Mouse (Mus musculus): ENCODE measurements around the gene Tgif1. TPM values are rescaled to one million over a fixed set of nuclear protein-coding genes. Genes with fewer than 3 reads are reported as not detected.

Tgif1 gene
- total and polyA plus RNA-seq, 3 experiments, result 44.5 to 74.4 (median 70.6) TPM

DNA sequence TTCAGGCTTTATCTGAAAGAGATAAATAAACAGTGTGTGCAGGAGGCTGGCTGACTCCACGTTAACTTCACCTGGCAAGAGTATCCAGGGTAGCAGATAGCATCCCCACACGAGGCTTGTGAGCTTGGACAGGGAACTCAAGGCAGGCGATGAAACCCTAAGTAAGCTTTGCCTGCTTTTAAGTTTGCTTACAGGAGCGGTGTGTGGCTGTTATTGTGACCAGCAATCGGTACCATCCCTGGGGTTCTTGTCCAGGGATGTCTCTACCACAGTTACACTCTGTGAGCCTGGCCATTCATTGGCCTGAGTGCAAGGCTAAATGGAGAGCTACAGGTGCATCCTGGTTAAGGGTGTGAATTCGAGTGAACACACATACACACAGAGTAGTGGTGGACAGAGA lies 58.6 kb downstream of the Tgif1 start:
- Histone ChIP-seq H3K4me2 (ENCODE audit: insufficient read depth, low read depth, poor library complexity, severe bottlenecking) (no peak overlapping the region), H3K27me3 (replicated peaks) (no peaks in the 10 kb centered on the region), H3K9me3 (replicated peaks; ENCODE audit: low read length) (no peaks in the 10 kb centered on the region), H3K36me3 (replicated peaks in 1 of 2; ENCODE audit: control insufficient read depth in 1 of 2, insufficient read depth in 1 of 2, low read length in 1 of 2) (no peaks in the 10 kb centered on the region), H3K4me3 (replicated peaks in 1 of 3; ENCODE audit: low read depth in 2 of 3, low read length in 2 of 3, poor library complexity in 1 of 3) (no peak overlapping the region), H3K4me1 (ENCODE audit: control insufficient read depth in 1 of 2, insufficient read depth in 2 of 2) (peaks cover 2 to 11% of the 10 kb centered on the region in 2 experiments; a peak in 2 of 4 replicates), H3K27ac (ENCODE audit: insufficient read depth, low read depth) (no peak overlapping the region), H3K9ac (ENCODE audit: insufficient read depth, low read depth) (no peak overlapping the region), H3K79me2 (replicated peaks; ENCODE audit: control insufficient read depth, extremely low read depth, insufficient read depth, poor library complexity, severe bottlenecking) (no peaks in the 10 kb centered on the region)
- DNase-seq (ENCODE audit: extremely low read depth), result no peak
- dilution Hi-C loops (cut with MboI; ENCODE audit: extremely low pct_ligation_motif_present, extremely low pct_unique_long_range_greater_than_20kb, low sequenced_read_pairs), result no loop called here
- in situ Hi-C loops (cut with MboI; ENCODE audit: low pct_ligation_motif_present, low pct_unique_long_range_greater_than_20kb, low sequenced_read_pairs), result no loop called here
- no peak for TF ChIP-seq IRF4 (IDR thresholded peaks at IDR 0.05; ENCODE audit: low read depth, low read length)
- no peak for TF ChIP-seq POLR2A (IDR thresholded peaks at IDR 0.05; ENCODE audit: low read depth, low read length)
- no peak for TF ChIP-seq ZKSCAN1 (IDR thresholded peaks at IDR 0.05; ENCODE audit: borderline replicate concordance, low read depth, low read length)
- no peak for TF ChIP-seq MEF2A (IDR thresholded peaks at IDR 0.05; ENCODE audit: borderline replicate concordance, low read depth, low read length)
- no peak for TF ChIP-seq MXI1 (IDR thresholded peaks at IDR 0.05; ENCODE audit: low read depth, low read length)
- no peak for TF ChIP-seq SMC3 (IDR thresholded peaks at IDR 0.05; ENCODE audit: low read depth, low read length)
- TF ChIP-seq HCFC1 (IDR thresholded peaks at IDR 0.05; ENCODE audit: low read depth, low read length), result no peak
- TF ChIP-seq MAFK (IDR thresholded peaks at IDR 0.05; ENCODE audit: insufficient replicate concordance, low read length), result no peak
- no peak for TF ChIP-seq NRF1 (IDR thresholded peaks at IDR 0.05; ENCODE audit: low read depth, low read length)
- TF ChIP-seq RAD21 (IDR thresholded peaks at IDR 0.05; ENCODE audit: low read depth, low read length), result no peak
- no peak for TF ChIP-seq MAZ (IDR thresholded peaks at IDR 0.05; ENCODE audit: low read depth, low read length)
- no peak for TF ChIP-seq ETS1 (conservative IDR thresholded peaks at IDR 0.05; ENCODE audit: low read depth, low read length)
- TF ChIP-seq TBP (conservative IDR thresholded peaks at IDR 0.05; ENCODE audit: low read depth, low read length), result no peak
- TF ChIP-seq RCOR1 (conservative IDR thresholded peaks at IDR 0.05; ENCODE audit: low read depth, low read length), result no peak
- TF ChIP-seq EP300 (IDR thresholded peaks at IDR 0.05; ENCODE audit: low read length), result no peak
- no peak for TF ChIP-seq E2F4 (IDR thresholded peaks at IDR 0.05; ENCODE audit: insufficient replicate concordance, low read depth, low read length)
- no peak for TF ChIP-seq USF1 (IDR thresholded peaks at IDR 0.05; ENCODE audit: low read depth, low read length)

DNA sequence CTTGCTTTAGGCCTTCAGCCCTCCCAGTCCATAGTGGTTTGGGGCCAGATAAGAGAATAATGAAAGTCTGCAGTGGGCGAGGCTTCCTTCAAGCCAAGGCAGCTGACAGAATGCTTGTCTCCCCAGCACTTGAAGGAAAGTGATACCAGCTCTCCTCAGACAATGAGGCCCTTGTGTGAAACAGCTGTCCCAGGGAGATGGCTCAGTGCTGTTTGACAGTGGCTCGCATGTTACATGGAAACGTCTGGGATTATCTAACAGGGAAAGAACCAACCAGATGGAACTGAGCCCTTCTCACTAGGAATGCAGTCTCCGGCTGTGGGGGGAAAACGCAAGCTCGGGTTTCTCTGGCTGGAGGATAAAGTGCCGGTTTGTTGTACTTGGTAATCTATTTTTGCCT lies 59.1 kb downstream of the Tgif1 start:
- DNase-seq (ENCODE audit: extremely low read depth), result no peak
- Histone ChIP-seq H3K4me1 (ENCODE audit: control insufficient read depth in 1 of 2, insufficient read depth in 2 of 2) (peaks cover 2 to 10% of the 10 kb centered on the region in 2 experiments; a peak in 2 of 4 replicates), H3K9ac (ENCODE audit: insufficient read depth, low read depth) (no peak overlapping the region), H3K36me3 (replicated peaks in 1 of 2; ENCODE audit: control insufficient read depth in 1 of 2, insufficient read depth in 1 of 2, low read length in 1 of 2) (no peaks in the 10 kb centered on the region), H3K4me2 (ENCODE audit: insufficient read depth, low read depth, poor library complexity, severe bottlenecking) (no peak overlapping the region), H3K27ac (ENCODE audit: insufficient read depth, low read depth) (no peak overlapping the region), H3K4me3 (replicated peaks in 1 of 3; ENCODE audit: low read depth in 2 of 3, low read length in 2 of 3, poor library complexity in 1 of 3) (no peak overlapping the region), H3K79me2 (replicated peaks; ENCODE audit: control insufficient read depth, extremely low read depth, insufficient read depth, poor library complexity, severe bottlenecking) (no peaks in the 10 kb centered on the region), H3K27me3 (replicated peaks) (no peaks in the 10 kb centered on the region), H3K9me3 (replicated peaks; ENCODE audit: low read length) (no peaks in the 10 kb centered on the region)
- no peak for TF ChIP-seq SIN3A (IDR thresholded peaks at IDR 0.05; ENCODE audit: low read length)
- no peak for TF ChIP-seq ETS1 (conservative IDR thresholded peaks at IDR 0.05; ENCODE audit: low read depth, low read length)
- no peak for TF ChIP-seq ZC3H11A (IDR thresholded peaks at IDR 0.05; ENCODE audit: low read depth, low read length)
- no peak for TF ChIP-seq JUND (conservative IDR thresholded peaks at IDR 0.05; ENCODE audit: low read depth, low read length)
- TF ChIP-seq BHLHE40 (IDR thresholded peaks at IDR 0.05; ENCODE audit: low read depth, low read length), result no peak
- TF ChIP-seq CTCF (conservative IDR thresholded peaks at IDR 0.05 in 1 of 2, IDR thresholded peaks at IDR 0.05 in 1 of 2; ENCODE audit: low read depth in 2 of 2, low read length in 2 of 2), result no peak
- TF ChIP-seq ZMIZ1 (IDR thresholded peaks at IDR 0.05; ENCODE audit: low read depth, low read length), result no peak
- TF ChIP-seq CHD2 (IDR thresholded peaks at IDR 0.05; ENCODE audit: low read length), result no peak
- no peak for TF ChIP-seq TBP (conservative IDR thresholded peaks at IDR 0.05; ENCODE audit: low read depth, low read length)
- TF ChIP-seq JUN (IDR thresholded peaks at IDR 0.05; ENCODE audit: insufficient read depth, low read depth, low read length), result no peak
- TF ChIP-seq MAZ (IDR thresholded peaks at IDR 0.05; ENCODE audit: low read depth, low read length), result no peak
- no peak for TF ChIP-seq MXI1 (IDR thresholded peaks at IDR 0.05; ENCODE audit: low read depth, low read length)
- no peak for TF ChIP-seq POLR2A (IDR thresholded peaks at IDR 0.05; ENCODE audit: low read depth, low read length)
- TF ChIP-seq PAX5 (IDR thresholded peaks at IDR 0.05; ENCODE audit: low read length), result no peak
- TF ChIP-seq SMC3 (IDR thresholded peaks at IDR 0.05; ENCODE audit: low read depth, low read length), result no peak
- no peak for TF ChIP-seq TCF12 (IDR thresholded peaks at IDR 0.05; ENCODE audit: low read depth, low read length)
- no peak for TF ChIP-seq E2F4 (IDR thresholded peaks at IDR 0.05; ENCODE audit: insufficient replicate concordance, low read depth, low read length)
- no peak for TF ChIP-seq UBTF (IDR thresholded peaks at IDR 0.05; ENCODE audit: low read depth, low read length)
- TF ChIP-seq USF2 (conservative IDR thresholded peaks at IDR 0.05; ENCODE audit: low read depth, low read length), result no peak
- no peak for TF ChIP-seq RAD21 (IDR thresholded peaks at IDR 0.05; ENCODE audit: low read depth, low read length)
- in situ Hi-C loops (cut with MboI; ENCODE audit: low pct_ligation_motif_present, low pct_unique_long_range_greater_than_20kb, low sequenced_read_pairs), result no loop called here
- dilution Hi-C loops (cut with MboI; ENCODE audit: extremely low pct_ligation_motif_present, extremely low pct_unique_long_range_greater_than_20kb, low sequenced_read_pairs), result no loop called here

Measured in CH12.LX (cell line).